Mouse (Mus musculus) limb, embryonic 15.5 days (tissue): ENCODE data around the gene Fam240a. TPM values are rescaled to one million over a fixed set of nuclear protein-coding genes. Genes with fewer than 3 reads are reported as not detected.

ENCODE experiments used
- ATAC-seq: fragments of 200-750 bp; cut with Nextera tagmentation; 2 replicates; pipeline ENCODE4 v1.8.0; 2017; ENCODE audit warnings: low read depth, moderate TSS enrichment; ENCODE audit not compliant: insufficient number of reproducible peaks, low FRiP score, low TSS enrichment
- H3K27ac ChIP-seq: fragments of 300-500 bp; sonication (generic); 2 replicates; pipeline ENCODE4 v1.5.1; 2015; ENCODE audit warnings: moderate library complexity, mild to moderate bottlenecking, inconsistent platforms
- H3K27me3 ChIP-seq: fragments of 300-500 bp; sonication (generic); 2 replicates; pipeline ENCODE4 v1.6.1; 2015; ENCODE audit warnings: inconsistent platforms
- H3K36me3 ChIP-seq: fragments of 300-500 bp; sonication (generic); 2 replicates; pipeline ENCODE4 v1.6.1; 2015; ENCODE audit warnings: inconsistent platforms
- H3K4me1 ChIP-seq: fragments of 300-500 bp; sonication (generic); 2 replicates; pipeline ENCODE4 v1.6.1; 2015; ENCODE audit warnings: inconsistent platforms
- H3K4me2 ChIP-seq: fragments of 300-500 bp; sonication (generic); 2 replicates; pipeline ENCODE4 v1.6.1; 2015; ENCODE audit warnings: mild to moderate bottlenecking, inconsistent platforms
- H3K4me3 ChIP-seq: fragments of 300-500 bp; sonication (generic); 2 replicates; pipeline ENCODE4 v1.5.1; 2015; ENCODE audit warnings: mild to moderate bottlenecking, inconsistent platforms
- H3K9ac ChIP-seq: fragments of 300-500 bp; sonication (generic); 2 replicates; pipeline ENCODE4 v1.6.1; 2015; ENCODE audit warnings: inconsistent platforms
- H3K9me3 ChIP-seq: fragments of 300-500 bp; sonication (generic); 2 replicates; pipeline ENCODE4 v1.6.1; 2016; ENCODE audit warnings: inconsistent platforms
- WGBS: fragments of 180-500 bp; shearing (Covaris S2); methylation state at CpG from one replicate; pipeline ENCODE4 v1.1.7; 2015; 5-methylcytosine and 5-hydroxymethylcytosine counted together
- polyA plus RNA-seq: library from polyadenylated mRNA; unstranded; fragments of >200 nt; fragmentation: Nextera tagmentation; extraction: Ambion mirVana; gene quantifications from 2 replicates; pipeline ENCODE4 v1.2.1, GENCODE M21; 2015

Gene Fam240a
- polyA plus RNA-seq, 1 experiment from 2014 or later = not detected

DNA sequence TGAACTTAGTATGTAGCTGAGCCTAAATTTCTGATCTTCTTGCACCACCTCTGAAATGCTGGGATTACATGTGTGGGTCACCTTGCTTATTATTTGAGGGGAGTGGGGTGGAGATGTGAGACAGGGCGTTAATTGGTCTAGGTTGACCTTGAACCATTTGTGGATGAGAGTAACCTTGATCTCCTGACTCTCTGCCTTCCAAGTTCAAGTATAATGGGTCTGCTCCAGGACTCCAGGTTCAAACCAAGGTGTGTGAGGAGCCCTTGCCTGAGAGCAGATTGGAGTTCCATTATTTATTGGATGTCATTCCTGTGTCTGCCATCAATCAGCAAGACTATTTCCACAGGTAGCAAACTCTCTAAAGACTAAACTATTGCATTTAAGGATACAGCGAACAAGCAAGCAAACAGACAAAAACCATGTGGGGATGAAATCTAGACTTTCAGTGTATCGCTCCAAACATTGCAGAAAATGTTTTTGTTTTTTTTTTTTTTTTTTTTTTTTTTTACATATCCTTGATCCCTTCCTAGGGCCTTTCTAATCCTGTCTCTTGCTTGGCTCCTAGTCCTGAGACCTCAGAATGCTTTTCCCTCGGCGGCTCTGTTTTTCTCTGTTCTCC lies 36.4 kb upstream of the Fam240a start:
- 42% methylated on average over 5 of the region's 5 CpGs for WGBS
- H3K27ac ChIP-seq = no peak overlapping the region
- no peaks in the 10 kb centered on the region for H3K36me3 ChIP-seq
- H3K27me3 ChIP-seq = peaks cover 46% of the 10 kb centered on the region
- no peak for ATAC-seq
- peak overlapping the region; percentile 94 for H3K4me2 ChIP-seq
- no peaks in the 10 kb centered on the region for H3K9me3 ChIP-seq
- H3K9ac ChIP-seq = no peak overlapping the region
- peaks cover 10% of the 10 kb centered on the region for H3K4me1 ChIP-seq
- H3K4me3 ChIP-seq = peak overlapping the region; percentile 50

DNA sequence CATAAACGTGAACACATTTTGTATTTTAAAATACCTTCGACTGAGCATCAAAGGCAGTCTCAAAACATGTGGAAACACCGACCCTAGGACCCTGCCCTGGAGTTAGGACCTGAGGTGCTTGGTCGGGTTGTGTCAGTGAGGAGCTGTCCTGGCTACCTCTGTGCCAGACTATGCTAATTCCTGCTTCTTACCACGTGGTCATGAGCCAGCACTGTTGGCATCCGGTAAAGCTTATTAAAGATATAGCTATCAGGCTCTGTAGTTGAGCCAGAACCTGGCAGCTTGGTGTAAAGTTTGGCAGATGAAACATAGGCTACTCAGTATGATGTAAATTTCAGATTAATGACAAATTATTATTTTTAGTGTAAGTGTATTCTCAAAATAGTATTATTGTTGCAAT lies 35.7 kb upstream of the Fam240a start:
- Histone ChIP-seq H3K9me3 (no peaks in the 10 kb centered on the region), H3K9ac (no peak overlapping the region), H3K36me3 (no peaks in the 10 kb centered on the region), H3K4me1 (peaks cover 10% of the 10 kb centered on the region), H3K27ac (no peak overlapping the region), H3K4me2 (no peak overlapping the region), H3K4me3 (no peak overlapping the region), H3K27me3 (peaks cover 52% of the 10 kb centered on the region)
- WGBS = 50% methylated on average over 6 of the region's 6 CpGs
- no peak for ATAC-seq

DNA sequence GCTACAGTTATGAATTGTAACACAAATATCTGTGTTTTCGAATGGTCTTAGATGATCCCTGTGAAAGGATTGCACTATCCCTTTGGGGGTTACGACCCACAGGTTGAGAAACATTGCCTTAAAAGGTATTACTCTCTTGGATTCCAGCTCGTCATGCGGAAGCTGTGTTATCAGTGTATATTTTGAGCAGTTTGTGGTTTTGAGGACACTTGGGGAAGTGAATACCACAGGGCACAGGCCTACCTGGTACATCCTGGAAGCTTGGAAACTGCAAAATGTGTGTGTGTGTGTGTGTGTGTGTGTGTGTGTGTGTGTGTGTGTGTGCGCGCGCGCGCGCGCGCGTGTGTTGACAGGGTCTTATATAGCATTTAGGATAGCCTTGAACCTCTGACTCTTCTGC lies 35.2 kb upstream of the Fam240a start:
- peaks cover 13% of the 10 kb centered on the region for H3K4me1 ChIP-seq
- 93% methylated on average over 13 of the region's 13 CpGs for WGBS
- no peak overlapping the region for H3K4me2 ChIP-seq
- no peak overlapping the region for H3K9ac ChIP-seq
- ATAC-seq = no peak
- no peaks in the 10 kb centered on the region for H3K36me3 ChIP-seq
- H3K4me3 ChIP-seq = no peak overlapping the region
- no peak overlapping the region for H3K27ac ChIP-seq
- H3K27me3 ChIP-seq = peaks cover 58% of the 10 kb centered on the region
- no peaks in the 10 kb centered on the region for H3K9me3 ChIP-seq

DNA sequence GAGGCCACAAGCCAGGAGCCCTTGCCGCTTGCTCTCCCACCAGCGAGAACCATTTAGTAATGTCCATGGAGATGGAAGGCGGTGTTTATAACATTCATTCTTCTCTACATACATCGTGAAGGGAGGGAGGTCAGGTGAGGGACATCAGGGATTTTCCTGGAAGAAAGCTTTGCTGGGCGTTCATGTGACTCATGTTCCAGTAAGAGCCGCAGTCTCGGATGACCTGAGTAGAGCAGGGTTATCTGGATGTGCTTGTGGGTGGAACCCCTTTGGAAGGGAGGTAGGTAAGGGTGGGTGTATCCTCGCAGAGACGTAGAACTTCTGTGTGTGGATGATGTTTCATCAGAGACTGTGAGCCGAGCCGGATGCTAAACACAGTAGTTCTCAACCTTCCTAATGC lies 34.7 kb upstream of the Fam240a start, which contains the start of gene Lrrc2:
Gene Lrrc2 (plus strand): TSS at position 149 of the 400 bp plus-strand sequence.
- no peak within 1 kb of the TSS for H3K9ac ChIP-seq
- peaks cover 62% of the 10 kb centered on the region for H3K27me3 ChIP-seq
- H3K4me1 ChIP-seq = peaks cover 18% of the 10 kb centered on the region
- no peak for ATAC-seq
- H3K27ac ChIP-seq = no peak within 1 kb of the TSS
- no peak within 1 kb of the TSS for H3K4me3 ChIP-seq
- no peak within 1 kb of the TSS for H3K4me2 ChIP-seq
- WGBS = 91% methylated on average over 11 of the region's 11 CpGs
- no peaks in the 10 kb centered on the region for H3K9me3 ChIP-seq
- no peaks in the 10 kb centered on the region for H3K36me3 ChIP-seq

DNA sequence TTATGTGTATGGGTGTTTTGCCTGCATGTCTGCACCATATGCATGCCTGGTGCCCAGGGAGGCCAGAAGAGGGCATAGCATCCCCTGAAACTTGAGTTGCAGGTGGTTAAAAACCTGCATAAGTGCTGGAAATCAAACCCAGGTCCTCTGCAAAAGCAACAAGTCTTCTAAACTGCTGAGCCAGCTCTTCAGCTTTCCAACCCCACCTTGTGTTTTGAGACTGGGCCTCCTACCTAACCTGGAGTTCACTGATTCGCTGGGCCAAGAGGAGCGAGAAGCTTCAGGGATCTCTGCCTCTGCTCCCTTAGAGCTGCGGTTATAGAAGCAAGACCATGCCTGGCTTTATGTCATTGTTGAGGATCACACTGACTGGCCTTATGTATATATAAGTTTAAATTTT lies 33.4 kb upstream of the Fam240a start:
- WGBS = 91% methylated on average over 3 of the region's 3 CpGs
- Histone ChIP-seq H3K27ac (no peak overlapping the region), H3K9ac (no peak overlapping the region), H3K4me2 (no peak overlapping the region), H3K4me1 (peaks cover 27% of the 10 kb centered on the region), H3K9me3 (no peaks in the 10 kb centered on the region), H3K36me3 (no peaks in the 10 kb centered on the region), H3K4me3 (no peak overlapping the region), H3K27me3 (peaks cover 62% of the 10 kb centered on the region)
- no peak for ATAC-seq

DNA sequence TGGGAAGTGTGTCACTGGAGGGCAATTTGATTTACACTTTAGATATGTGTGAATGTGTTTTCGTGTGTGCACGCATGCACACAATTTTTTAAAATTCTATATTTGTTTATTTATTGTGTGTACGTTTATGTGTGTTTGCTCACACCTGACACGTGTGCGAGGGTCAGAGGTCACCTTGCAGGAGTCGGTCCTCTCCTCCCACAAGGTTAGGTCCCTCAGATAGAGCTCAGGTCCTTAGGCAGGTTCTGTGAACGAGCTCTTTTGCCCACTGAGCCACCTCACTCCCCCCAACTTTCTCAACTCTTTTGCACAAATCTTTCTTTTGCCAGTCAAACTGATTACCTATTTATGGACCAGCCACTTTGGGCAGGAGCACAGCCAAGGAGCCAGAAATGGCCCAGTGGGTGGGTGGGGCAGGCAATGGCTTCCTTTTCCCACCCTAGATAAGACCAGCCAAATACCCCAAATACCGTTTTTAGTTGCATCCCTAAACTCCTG lies 32.2 kb upstream of the Fam240a start:
- Histone ChIP-seq H3K4me2 (no peak overlapping the region), H3K36me3 (no peaks in the 10 kb centered on the region), H3K4me1 (peaks cover 29% of the 10 kb centered on the region), H3K9ac (no peak overlapping the region), H3K4me3 (no peak overlapping the region), H3K27me3 (peaks cover 62% of the 10 kb centered on the region), H3K27ac (no peak overlapping the region), H3K9me3 (no peaks in the 10 kb centered on the region)
- 53% methylated on average over 8 of the region's 8 CpGs for WGBS
- no peak for ATAC-seq

DNA sequence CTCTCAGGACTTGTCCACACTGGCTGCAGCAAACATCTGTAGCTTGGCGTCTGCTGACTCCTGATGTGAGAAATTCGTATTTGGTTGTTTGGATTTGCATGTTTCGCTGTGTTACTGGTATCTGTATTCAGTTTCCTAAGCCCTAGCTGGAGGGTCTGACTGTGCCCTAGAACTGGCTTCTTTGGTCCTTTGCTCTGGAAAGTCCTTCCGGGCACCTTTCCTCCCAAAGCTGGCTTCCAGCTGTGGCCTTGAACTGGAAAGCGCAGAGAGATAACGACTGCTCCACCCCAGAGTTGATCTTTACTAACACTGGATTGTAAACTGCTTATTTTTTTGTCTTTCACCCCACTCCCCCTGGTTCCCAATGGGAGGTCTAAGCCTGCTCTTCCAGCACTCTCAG lies 31.2 kb upstream of the Fam240a start:
- H3K27ac ChIP-seq = no peak overlapping the region
- no peak overlapping the region for H3K4me3 ChIP-seq
- H3K36me3 ChIP-seq = no peaks in the 10 kb centered on the region
- peaks cover 54% of the 10 kb centered on the region for H3K27me3 ChIP-seq
- no peak overlapping the region for H3K9ac ChIP-seq
- H3K4me2 ChIP-seq = no peak overlapping the region
- H3K9me3 ChIP-seq = no peaks in the 10 kb centered on the region
- no peak for ATAC-seq
- 48% methylated on average over 6 of the region's 6 CpGs for WGBS
- H3K4me1 ChIP-seq = peaks cover 23% of the 10 kb centered on the region

DNA sequence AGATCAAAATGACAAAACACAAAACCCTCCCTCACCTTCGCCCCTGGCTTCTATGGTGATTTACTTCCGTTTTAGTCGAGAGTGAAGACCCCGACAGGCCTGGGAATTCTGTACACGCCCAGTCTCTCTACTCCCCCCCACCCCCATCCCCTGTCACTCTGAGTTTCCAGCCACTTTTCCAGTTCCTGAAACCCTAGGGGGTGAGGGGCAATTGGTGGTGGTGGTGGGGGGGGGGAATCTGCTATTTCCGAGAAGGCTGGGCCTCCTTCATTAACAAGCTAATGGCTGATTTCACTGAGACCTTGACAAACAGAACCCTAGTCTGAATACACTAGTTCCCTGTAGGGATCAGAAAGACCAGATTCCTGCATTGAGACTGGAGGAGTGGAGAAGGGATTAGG lies 30.6 kb upstream of the Fam240a start:
- Histone ChIP-seq H3K27ac (no peak overlapping the region), H3K27me3 (peaks cover 48% of the 10 kb centered on the region)

DNA sequence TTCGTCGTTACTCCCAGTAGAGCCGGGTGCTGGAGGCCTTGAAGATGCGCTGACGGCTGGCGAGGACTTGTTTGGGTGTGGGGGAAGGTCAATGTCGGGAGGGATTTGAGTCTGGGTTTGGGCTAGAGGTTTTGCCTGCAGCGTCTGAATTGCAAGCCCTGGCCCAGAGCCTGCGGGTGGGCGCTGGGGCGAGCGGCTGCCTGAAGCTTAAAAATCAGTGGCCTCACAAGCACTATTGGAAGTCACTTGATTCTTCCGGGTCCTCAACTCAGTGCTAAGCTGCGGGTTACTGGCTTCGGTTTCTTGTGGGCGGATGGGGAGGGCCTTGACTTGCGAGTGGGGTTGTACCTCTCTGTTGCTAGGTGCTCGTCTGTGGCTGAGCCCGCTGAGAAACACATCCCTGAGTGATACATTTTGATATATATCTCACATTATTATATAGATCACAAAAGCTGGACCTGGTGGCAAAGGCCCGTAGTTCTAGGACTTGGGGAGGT lies 29.9 kb upstream of the Fam240a start:
- Histone ChIP-seq H3K4me1 (peaks cover 23% of the 10 kb centered on the region), H3K27ac (no peak overlapping the region), H3K4me3 (no peak overlapping the region), H3K9me3 (no peaks in the 10 kb centered on the region), H3K9ac (no peak overlapping the region), H3K36me3 (no peaks in the 10 kb centered on the region), H3K27me3 (peaks cover 43% of the 10 kb centered on the region), H3K4me2 (no peak overlapping the region)
- WGBS = 18% methylated on average over 20 of the region's 20 CpGs
- ATAC-seq = no peak

More for the DNA sequence above, 30.6 kb upstream of the Fam240a start:
- Histone ChIP-seq H3K9ac (no peak overlapping the region), H3K4me1 (peaks cover 23% of the 10 kb centered on the region), H3K4me3 (no peak overlapping the region), H3K36me3 (no peaks in the 10 kb centered on the region), H3K4me2 (no peak overlapping the region), H3K9me3 (no peaks in the 10 kb centered on the region)
- WGBS = 29% methylated on average over 6 of the region's 6 CpGs
- ATAC-seq = no peak

DNA sequence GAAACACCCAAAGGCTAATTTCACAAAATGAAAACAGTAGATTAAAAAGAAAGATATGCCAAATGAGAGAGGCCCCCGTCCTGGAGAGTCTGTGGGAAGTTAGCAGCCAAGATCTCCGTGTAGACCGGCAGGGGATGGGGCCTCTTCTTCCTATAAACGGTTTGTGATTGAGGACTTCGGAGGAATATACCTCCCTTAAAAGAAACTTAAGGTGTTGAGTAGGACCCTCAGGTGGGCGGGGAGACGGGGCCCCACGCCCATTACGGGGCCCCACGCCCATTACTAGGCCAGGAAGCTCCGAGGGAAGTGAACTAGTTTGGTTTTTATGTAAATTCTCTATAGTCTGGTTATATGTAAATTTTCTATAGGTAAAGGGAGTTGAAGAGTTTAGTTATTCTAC lies 29.3 kb upstream of the Fam240a start, which contains the start of gene Tdgf1:
Gene Tdgf1 (minus strand): TSS at position 233 of the 400 bp plus-strand sequence.
- H3K9me3 ChIP-seq = no peaks in the 10 kb centered on the region
- ATAC-seq = no peak
- H3K36me3 ChIP-seq = no peaks in the 10 kb centered on the region
- H3K27ac ChIP-seq = no peak within 1 kb of the TSS
- 7% methylated on average over 11 of the region's 11 CpGs for WGBS
- no peak within 1 kb of the TSS for H3K4me3 ChIP-seq
- peaks cover 43% of the 10 kb centered on the region for H3K27me3 ChIP-seq
- 0 out of 2 replicates have a peak within 1 kb of the TSS, but pooled peaks have one; percentile 20 for H3K4me2 ChIP-seq
- H3K4me1 ChIP-seq = peaks cover 23% of the 10 kb centered on the region
- no peak within 1 kb of the TSS for H3K9ac ChIP-seq

DNA sequence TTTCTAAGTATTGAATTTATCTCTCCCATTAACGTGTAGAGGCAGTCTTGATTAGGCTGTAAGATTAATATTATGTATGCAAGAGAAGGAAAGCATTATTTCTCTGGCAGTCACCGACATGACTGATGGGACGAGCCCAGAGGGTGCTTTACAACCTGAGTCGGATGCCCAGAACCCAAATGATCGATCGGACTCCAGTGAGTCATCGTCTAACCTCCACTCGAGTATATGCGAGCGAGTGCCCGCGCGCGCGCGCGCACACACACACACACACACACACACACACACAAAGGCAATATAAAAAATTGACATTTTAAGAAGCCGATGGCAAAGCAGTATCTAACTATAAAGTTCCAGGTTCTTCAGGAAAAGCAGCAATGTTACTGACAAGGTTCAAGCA lies 28.7 kb upstream of the Fam240a start:
- Histone ChIP-seq H3K4me1 (peaks cover 23% of the 10 kb centered on the region), H3K4me3 (no peak overlapping the region), H3K36me3 (no peaks in the 10 kb centered on the region), H3K27ac (no peak overlapping the region), H3K9me3 (no peaks in the 10 kb centered on the region), H3K4me2 (0 out of 2 replicates have a peak overlapping the region, but pooled peaks have one; percentile 20), H3K27me3 (peaks cover 43% of the 10 kb centered on the region), H3K9ac (no peak overlapping the region)
- 12% methylated on average over 18 of the region's 18 CpGs for WGBS
- ATAC-seq = no peak

DNA sequence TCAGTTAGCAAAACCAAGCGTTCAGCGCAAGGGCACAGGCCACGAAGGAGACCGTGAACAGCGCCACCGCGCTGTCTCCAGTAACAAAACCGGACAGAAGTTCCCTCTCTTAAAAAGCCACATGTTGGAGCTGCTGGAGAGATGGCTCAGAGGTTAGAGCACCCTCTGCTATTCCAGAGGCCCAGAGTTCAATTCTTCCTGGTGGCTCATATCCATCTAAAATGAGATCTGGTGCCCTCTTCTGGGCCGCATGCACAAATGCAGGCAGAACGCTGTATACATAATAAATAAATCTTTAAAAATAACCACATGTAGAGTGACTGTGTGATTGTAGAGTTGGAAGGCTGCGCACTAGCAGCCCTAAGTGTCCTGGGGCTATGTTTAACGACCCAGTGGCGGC lies 27.6 kb upstream of the Fam240a start:
- H3K4me1 ChIP-seq = peaks cover 23% of the 10 kb centered on the region
- H3K4me3 ChIP-seq = no peak overlapping the region
- peaks cover 43% of the 10 kb centered on the region for H3K27me3 ChIP-seq
- 33% methylated on average over 13 of the region's 13 CpGs for WGBS
- H3K27ac ChIP-seq = no peak overlapping the region
- H3K9ac ChIP-seq = no peak overlapping the region
- H3K9me3 ChIP-seq = no peaks in the 10 kb centered on the region
- ATAC-seq = no peak
- H3K36me3 ChIP-seq = no peaks in the 10 kb centered on the region
- H3K4me2 ChIP-seq = no peak overlapping the region
